Mouse (Mus musculus): ENCODE measurements around the gene Klrd1. TPM values are rescaled to one million over a fixed set of nuclear protein-coding genes. Genes with fewer than 3 reads are reported as not detected.

The Klrd1 gene
- polyA plus RNA-seq, 1 experiment from 2014 or later: not detected

DNA sequence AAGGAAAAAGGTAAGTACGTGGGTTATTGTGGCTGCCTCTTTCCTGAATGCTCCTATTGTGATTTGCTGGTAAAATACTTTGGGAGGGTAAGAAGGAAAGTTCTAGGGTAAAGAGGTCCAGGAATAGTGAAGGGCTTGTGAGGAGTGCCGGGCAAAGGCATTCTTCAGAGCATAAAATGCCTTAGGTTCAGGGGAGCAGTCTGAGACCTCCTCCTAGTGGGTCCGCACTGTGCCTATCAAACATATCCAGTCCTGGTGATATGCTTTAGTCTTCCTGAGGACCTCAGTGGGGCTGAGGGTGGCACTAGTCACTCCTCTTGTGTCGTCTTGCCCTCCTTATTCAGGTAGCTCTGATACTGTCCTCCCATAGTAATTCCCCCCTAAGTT, 31.9 kb upstream of the Klrd1 start:
- 43% methylated on average over 4 of the region's 4 CpGs for WGBS (ENCODE audit: insufficient replicate concordance)
- Histone ChIP-seq H3K9me3 (replicated peaks; ENCODE audit: control insufficient read depth, low read length) (no peaks in the 10 kb centered on the region), H3K4me3 (ENCODE audit: low read depth, low read length) (no peak overlapping the region), H3K36me3 (ENCODE audit: control insufficient read depth, insufficient read depth, low read length) (no peaks in the 10 kb centered on the region), H3K9ac (ENCODE audit: low read depth, low read length) (no peak overlapping the region), H3K27ac (ENCODE audit: low read depth, low read length) (no peak overlapping the region), H3K27me3 (ENCODE audit: control insufficient read depth, insufficient read depth, low read length) (no peaks in the 10 kb centered on the region), H3K4me2 (no peak overlapping the region), H3K4me1 (ENCODE audit: control insufficient read depth, insufficient read depth, low read length) (no peaks in the 10 kb centered on the region)
- ATAC-seq (replicated peaks; ENCODE audit: insufficient number of reproducible peaks, low FRiP score, low TSS enrichment): no peak

DNA sequence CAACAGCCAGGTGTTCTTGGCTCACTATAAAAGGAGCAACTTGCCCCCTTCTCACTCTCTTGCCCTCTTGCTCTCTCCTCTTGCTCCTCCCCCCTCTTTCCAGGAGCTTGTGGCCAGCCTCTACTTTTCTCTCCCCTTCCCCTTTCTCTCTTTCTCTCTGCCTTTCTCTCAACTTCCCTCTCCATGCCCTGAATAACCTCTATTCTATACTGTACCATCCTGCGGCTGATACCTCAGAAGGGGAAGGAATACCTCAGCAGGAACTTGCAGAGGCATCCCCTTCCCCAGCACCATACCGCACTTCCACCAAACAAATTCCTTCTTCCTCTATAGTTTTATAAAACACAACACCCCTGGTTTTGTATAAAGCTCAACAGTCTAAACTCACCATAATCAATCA, 26.3 kb upstream of the Klrd1 start:
- Histone ChIP-seq H3K27ac (ENCODE audit: low read depth, low read length) (no peak overlapping the region), H3K9me3 (replicated peaks; ENCODE audit: control insufficient read depth, low read length) (no peaks in the 10 kb centered on the region), H3K4me1 (ENCODE audit: control insufficient read depth, insufficient read depth, low read length) (no peaks in the 10 kb centered on the region), H3K9ac (ENCODE audit: low read depth, low read length) (no peak overlapping the region), H3K27me3 (ENCODE audit: control insufficient read depth, insufficient read depth, low read length) (no peaks in the 10 kb centered on the region), H3K4me2 (no peak overlapping the region), H3K36me3 (ENCODE audit: control insufficient read depth, insufficient read depth, low read length) (no peaks in the 10 kb centered on the region), H3K4me3 (ENCODE audit: low read depth, low read length) (no peak overlapping the region)
- no peak for ATAC-seq (replicated peaks; ENCODE audit: insufficient number of reproducible peaks, low FRiP score, low TSS enrichment)
- 74% methylated on average over 2 of the region's 2 CpGs for WGBS (ENCODE audit: insufficient replicate concordance)

DNA sequence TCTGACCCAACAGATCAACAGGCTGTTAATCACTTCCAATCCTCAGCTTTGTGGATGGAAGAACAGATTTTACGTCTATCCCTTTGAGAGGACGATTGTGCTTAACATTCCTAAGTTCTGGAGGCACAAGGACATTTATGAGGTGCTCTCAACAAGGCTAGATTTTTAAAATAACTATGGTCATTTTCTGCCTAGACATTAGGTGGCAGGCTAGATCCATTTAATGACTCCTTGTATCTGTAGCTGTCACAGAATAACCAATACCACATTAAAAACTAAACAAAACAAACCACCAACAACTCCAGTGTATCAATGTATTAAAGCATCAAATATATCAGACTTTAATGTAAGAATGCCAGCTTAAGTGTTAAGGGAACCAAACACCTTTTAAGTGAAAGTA, 16.3 kb upstream of the Klrd1 start:
- ATAC-seq (replicated peaks; ENCODE audit: insufficient number of reproducible peaks, low FRiP score, low TSS enrichment): no peak
- H3K4me3 ChIP-seq (ENCODE audit: low read depth, low read length): no peak overlapping the region
- no peaks in the 10 kb centered on the region for H3K27me3 ChIP-seq (ENCODE audit: control insufficient read depth, insufficient read depth, low read length)
- WGBS (ENCODE audit: insufficient replicate concordance): 10% methylated on average over 2 of the region's 2 CpGs
- H3K4me2 ChIP-seq: no peak overlapping the region
- H3K9me3 ChIP-seq (replicated peaks; ENCODE audit: control insufficient read depth, low read length): no peaks in the 10 kb centered on the region
- H3K36me3 ChIP-seq (ENCODE audit: control insufficient read depth, insufficient read depth, low read length): no peaks in the 10 kb centered on the region
- no peak overlapping the region for H3K27ac ChIP-seq (ENCODE audit: low read depth, low read length)
- no peak overlapping the region for H3K9ac ChIP-seq (ENCODE audit: low read depth, low read length)
- no peaks in the 10 kb centered on the region for H3K4me1 ChIP-seq (ENCODE audit: control insufficient read depth, insufficient read depth, low read length)

DNA sequence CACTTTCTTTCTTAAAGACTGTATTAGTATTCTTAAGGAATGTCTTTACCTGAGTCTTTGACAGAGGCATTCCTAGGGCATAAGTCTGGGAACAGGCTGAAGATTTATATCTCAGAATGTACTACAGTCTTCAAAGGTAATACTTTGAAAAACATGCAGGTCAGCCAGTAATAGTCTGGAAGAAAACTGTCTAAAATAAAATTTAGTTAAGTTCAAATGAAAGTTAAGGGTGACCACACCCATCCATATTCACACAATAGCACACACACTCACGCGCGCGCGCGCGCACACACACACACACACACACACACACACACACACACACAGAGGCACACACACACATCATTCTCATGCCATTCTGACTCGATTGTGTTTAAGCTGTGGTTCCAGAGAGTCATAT, 14.0 kb upstream of the Klrd1 start, which contains the start of gene Klre1:
Gene Klre1, plus strand, starts transcription at position 301 of the 400 bp plus-strand sequence.
- Histone ChIP-seq H3K4me3 (ENCODE audit: low read depth, low read length) (no peak within 1 kb of the TSS), H3K27me3 (ENCODE audit: control insufficient read depth, insufficient read depth, low read length) (no peaks in the 10 kb centered on the region), H3K27ac (ENCODE audit: low read depth, low read length) (no peak within 1 kb of the TSS), H3K4me1 (ENCODE audit: control insufficient read depth, insufficient read depth, low read length) (no peaks in the 10 kb centered on the region), H3K36me3 (ENCODE audit: control insufficient read depth, insufficient read depth, low read length) (no peaks in the 10 kb centered on the region), H3K4me2 (no peak within 1 kb of the TSS), H3K9ac (ENCODE audit: low read depth, low read length) (no peak within 1 kb of the TSS), H3K9me3 (replicated peaks; ENCODE audit: control insufficient read depth, low read length) (no peaks in the 10 kb centered on the region)
- WGBS (ENCODE audit: insufficient replicate concordance): 92% methylated on average over 8 of the region's 8 CpGs
- no peak for ATAC-seq (replicated peaks; ENCODE audit: insufficient number of reproducible peaks, low FRiP score, low TSS enrichment)

DNA sequence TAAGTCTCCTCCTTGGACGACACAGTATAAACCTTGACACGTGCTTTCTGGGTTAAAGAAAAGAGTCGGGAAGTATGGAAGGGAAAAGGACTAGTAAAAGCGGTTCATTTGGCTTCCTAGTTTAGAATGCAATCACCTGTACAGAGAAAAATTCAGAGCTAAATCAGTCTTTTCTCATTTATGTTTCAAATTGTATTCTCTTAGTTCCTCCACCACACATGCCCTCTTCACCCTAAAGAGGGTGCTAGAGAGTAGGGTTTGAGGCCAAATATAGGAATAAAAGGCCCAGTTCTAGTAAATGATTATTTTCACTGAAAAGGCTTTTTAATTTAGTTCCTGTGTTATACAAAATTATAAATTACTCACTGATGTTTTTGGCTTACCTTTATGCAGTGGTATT, 10.3 kb upstream of the Klrd1 start:
- H3K36me3 ChIP-seq (ENCODE audit: control insufficient read depth, insufficient read depth, low read length): no peaks in the 10 kb centered on the region
- H3K9ac ChIP-seq (ENCODE audit: low read depth, low read length): no peak overlapping the region
- H3K4me2 ChIP-seq: no peak overlapping the region
- H3K9me3 ChIP-seq (replicated peaks; ENCODE audit: control insufficient read depth, low read length): no peaks in the 10 kb centered on the region
- H3K4me1 ChIP-seq (ENCODE audit: control insufficient read depth, insufficient read depth, low read length): no peaks in the 10 kb centered on the region
- H3K4me3 ChIP-seq (ENCODE audit: low read depth, low read length): no peak overlapping the region
- H3K27me3 ChIP-seq (ENCODE audit: control insufficient read depth, insufficient read depth, low read length): no peaks in the 10 kb centered on the region
- 63% methylated on average over 4 of the region's 4 CpGs for WGBS (ENCODE audit: insufficient replicate concordance)
- no peak overlapping the region for H3K27ac ChIP-seq (ENCODE audit: low read depth, low read length)
- ATAC-seq (replicated peaks; ENCODE audit: insufficient number of reproducible peaks, low FRiP score, low TSS enrichment): no peak

DNA sequence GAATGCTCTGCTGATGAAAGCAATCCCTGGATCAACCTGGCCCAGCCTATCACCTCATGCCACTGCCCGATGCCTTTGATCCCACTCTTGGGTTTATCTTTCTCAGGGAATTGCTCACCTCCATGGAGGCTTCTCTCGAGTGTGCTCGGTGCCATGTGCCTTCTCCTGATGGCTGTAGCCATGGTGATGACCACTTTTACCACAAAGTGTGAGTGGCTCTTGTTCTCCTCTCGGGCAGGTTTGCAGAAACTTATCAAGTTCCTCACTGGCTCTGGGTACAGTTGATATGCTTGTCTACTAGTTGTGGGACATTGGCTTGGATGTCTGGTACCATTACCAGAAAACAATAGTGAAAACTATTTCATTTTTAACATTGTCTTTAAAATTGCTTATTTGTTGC, 9.7 kb upstream of the Klrd1 start:
- Histone ChIP-seq H3K4me2 (no peak overlapping the region), H3K27ac (ENCODE audit: low read depth, low read length) (no peak overlapping the region), H3K9me3 (replicated peaks; ENCODE audit: control insufficient read depth, low read length) (no peaks in the 10 kb centered on the region), H3K4me1 (ENCODE audit: control insufficient read depth, insufficient read depth, low read length) (no peaks in the 10 kb centered on the region), H3K27me3 (ENCODE audit: control insufficient read depth, insufficient read depth, low read length) (no peaks in the 10 kb centered on the region), H3K36me3 (ENCODE audit: control insufficient read depth, insufficient read depth, low read length) (no peaks in the 10 kb centered on the region), H3K4me3 (ENCODE audit: low read depth, low read length) (no peak overlapping the region), H3K9ac (ENCODE audit: low read depth, low read length) (no peak overlapping the region)
- WGBS (ENCODE audit: insufficient replicate concordance): 67% methylated on average over 4 of the region's 4 CpGs
- ATAC-seq (replicated peaks; ENCODE audit: insufficient number of reproducible peaks, low FRiP score, low TSS enrichment): no peak

DNA sequence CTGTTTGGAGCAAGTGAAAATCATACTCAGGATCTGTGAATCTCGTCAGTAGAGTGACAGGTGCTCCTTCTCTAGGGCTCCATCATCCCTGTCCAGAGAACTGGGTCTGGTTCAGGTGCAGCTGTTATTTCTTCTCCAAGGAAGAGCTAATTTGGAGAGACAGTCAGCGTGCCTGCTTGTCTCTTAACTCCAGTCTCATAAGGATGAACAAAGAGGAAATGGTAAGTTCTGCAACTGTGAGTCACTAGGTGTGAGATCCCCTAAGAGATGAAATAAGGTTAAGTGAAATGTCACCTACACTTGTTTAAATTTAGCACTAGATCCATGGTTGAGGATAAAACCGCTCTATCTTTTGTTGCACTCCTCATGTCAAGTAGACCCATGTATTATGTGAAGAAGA, 8.6 kb upstream of the Klrd1 start:
- WGBS (ENCODE audit: insufficient replicate concordance): 73% methylated on average over 3 of the region's 3 CpGs
- no peaks in the 10 kb centered on the region for H3K9me3 ChIP-seq (replicated peaks; ENCODE audit: control insufficient read depth, low read length)

DNA sequence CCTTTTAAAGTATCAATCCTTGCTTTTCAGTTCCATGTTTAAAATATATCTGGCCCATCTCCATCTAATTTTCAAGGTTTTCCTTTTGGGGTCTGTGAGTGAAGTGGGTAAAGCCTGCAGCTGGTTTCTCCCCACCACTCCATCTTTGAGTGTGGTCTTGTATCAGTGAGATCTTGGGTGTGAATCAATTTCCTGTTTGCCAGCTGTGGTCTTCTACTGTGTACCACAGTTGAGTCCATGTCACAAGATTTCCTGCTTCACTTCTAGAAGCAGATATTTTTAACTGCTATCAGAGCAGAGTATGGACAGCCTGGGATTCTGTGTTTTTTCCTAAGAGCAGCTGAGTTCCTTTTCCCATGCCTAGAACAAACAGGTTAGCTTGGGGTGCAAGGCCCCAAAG, 16.8 kb downstream of the Klrd1 start:
- Histone ChIP-seq H3K4me1 (ENCODE audit: control insufficient read depth, insufficient read depth, low read length) (no peaks in the 10 kb centered on the region), H3K36me3 (ENCODE audit: control insufficient read depth, insufficient read depth, low read length) (no peaks in the 10 kb centered on the region)

More for the DNA sequence above, 8.6 kb upstream of the Klrd1 start:
- Histone ChIP-seq H3K27me3 (ENCODE audit: control insufficient read depth, insufficient read depth, low read length) (no peaks in the 10 kb centered on the region), H3K27ac (ENCODE audit: low read depth, low read length) (no peak overlapping the region), H3K9ac (ENCODE audit: low read depth, low read length) (no peak overlapping the region), H3K4me1 (ENCODE audit: control insufficient read depth, insufficient read depth, low read length) (no peaks in the 10 kb centered on the region), H3K4me2 (no peak overlapping the region), H3K4me3 (ENCODE audit: low read depth, low read length) (no peak overlapping the region), H3K36me3 (ENCODE audit: control insufficient read depth, insufficient read depth, low read length) (no peaks in the 10 kb centered on the region)
- no peak for ATAC-seq (replicated peaks; ENCODE audit: insufficient number of reproducible peaks, low FRiP score, low TSS enrichment)

DNA sequence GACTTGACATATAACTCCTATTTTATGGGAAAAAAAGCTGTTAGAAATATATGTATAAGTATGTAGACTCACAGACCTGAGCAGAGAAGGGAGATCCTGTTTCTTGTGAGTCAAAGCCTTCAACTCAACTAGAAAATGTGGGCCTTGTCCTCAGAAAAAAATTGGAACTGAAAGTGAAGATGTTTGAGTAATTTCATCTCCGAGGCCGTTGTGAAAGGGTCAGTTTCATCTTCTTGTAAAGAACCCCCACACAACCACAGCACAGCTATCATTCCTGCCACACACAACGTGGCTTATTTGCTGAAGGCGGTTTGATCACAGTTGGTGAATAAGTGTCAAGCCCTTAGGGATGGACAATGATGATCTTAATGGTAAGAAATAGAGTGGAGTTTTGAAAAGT, 32.2 kb downstream of the Klrd1 start, which contains the start of gene Klrk1:
Gene Klrk1, minus strand, starts transcription at position 130 of the 400 bp plus-strand sequence.
- Histone ChIP-seq H3K36me3 (ENCODE audit: control insufficient read depth, insufficient read depth, low read length) (no peaks in the 10 kb centered on the region), H3K9me3 (replicated peaks; ENCODE audit: control insufficient read depth, low read length) (no peaks in the 10 kb centered on the region), H3K4me2 (no peak within 1 kb of the TSS), H3K27ac (ENCODE audit: low read depth, low read length) (no peak within 1 kb of the TSS), H3K4me3 (ENCODE audit: low read depth, low read length) (no peak within 1 kb of the TSS), H3K9ac (ENCODE audit: low read depth, low read length) (no peak within 1 kb of the TSS), H3K4me1 (ENCODE audit: control insufficient read depth, insufficient read depth, low read length) (no peaks in the 10 kb centered on the region), H3K27me3 (ENCODE audit: control insufficient read depth, insufficient read depth, low read length) (no peaks in the 10 kb centered on the region)
- 78% methylated on average over 4 of the region's 4 CpGs for WGBS (ENCODE audit: insufficient replicate concordance)
- no peak for ATAC-seq (replicated peaks; ENCODE audit: insufficient number of reproducible peaks, low FRiP score, low TSS enrichment)

More for the DNA sequence above, 16.8 kb downstream of the Klrd1 start:
- Histone ChIP-seq H3K9me3 (replicated peaks; ENCODE audit: control insufficient read depth, low read length) (no peaks in the 10 kb centered on the region), H3K4me2 (no peak overlapping the region), H3K9ac (ENCODE audit: low read depth, low read length) (no peak overlapping the region), H3K27ac (ENCODE audit: low read depth, low read length) (no peak overlapping the region), H3K4me3 (ENCODE audit: low read depth, low read length) (no peak overlapping the region), H3K27me3 (ENCODE audit: control insufficient read depth, insufficient read depth, low read length) (no peaks in the 10 kb centered on the region)
- no peak for ATAC-seq (replicated peaks; ENCODE audit: insufficient number of reproducible peaks, low FRiP score, low TSS enrichment)
